Mouse (Mus musculus): ENCODE results near the gene Socs2. TPM values are rescaled to one million over a fixed set of nuclear protein-coding genes. Genes with fewer than 3 reads are reported as not detected.

The Socs2 gene
- polyA plus RNA-seq, 1 experiment, result 36.0 TPM

- 84% methylated on average over 3 of the region's 3 CpGs for WGBS
- DNase-seq (ENCODE audit: low read depth, low spot score), result no peak
Observed at GRCm38 (mm10) chr10:95357721-95358120, 59.3 kb downstream of the Socs2 start.

GRCm38 (mm10) chr10:95356711-95357110 lies 60.3 kb downstream of the Socs2 start:
- WGBS, result 56% methylated on average over 7 of the region's 7 CpGs

GRCm38 (mm10) chr10:95355678-95356268 lies 61.2 kb downstream of the Socs2 start:
- 68% methylated on average over 6 of the region's 6 CpGs for WGBS
- DNase-seq (ENCODE audit: low read depth, low spot score), result no peak

More at GRCm38 (mm10) chr10:95356711-95357110, 60.3 kb downstream of the Socs2 start:
- DNase-seq (ENCODE audit: low read depth, low spot score), result no peak

GRCm38 (mm10) chr10:95354673-95355072 lies 62.3 kb downstream of the Socs2 start:
- DNase-seq (ENCODE audit: low read depth, low spot score), result no peak

- WGBS, result 90% methylated on average over 6 of the region's 6 CpGs
- DNase-seq (ENCODE audit: low read depth, low spot score), result no peak
Observed at GRCm38 (mm10) chr10:95354047-95354446, 62.9 kb downstream of the Socs2 start.

- WGBS, result 23% methylated on average over 3 of the region's 3 CpGs
- DNase-seq (ENCODE audit: low read depth, low spot score), result no peak
Observed at GRCm38 (mm10) chr10:95348457-95348856, 68.5 kb downstream of the Socs2 start.

GRCm38 (mm10) chr10:95347776-95348175 lies 69.2 kb downstream of the Socs2 start:
- 67% methylated on average over 3 of the region's 3 CpGs for WGBS
- no peak for DNase-seq (ENCODE audit: low read depth, low spot score)

- DNase-seq (ENCODE audit: low read depth, low spot score), result no peak
- WGBS, result 87% methylated on average over 10 of the region's 10 CpGs
Observed at GRCm38 (mm10) chr10:95342833-95343590, 74.0 kb downstream of the Socs2 start.

- 90% methylated on average over 4 of the region's 4 CpGs for WGBS
- DNase-seq (ENCODE audit: low read depth, low spot score), result no peak
Observed at GRCm38 (mm10) chr10:95340676-95341075, 76.3 kb downstream of the Socs2 start.

GRCm38 (mm10) chr10:95337589-95337988 lies 79.4 kb downstream of the Socs2 start:
- WGBS, result 41% methylated on average over 5 of the region's 5 CpGs
- DNase-seq (ENCODE audit: low read depth, low spot score), result no peak

GRCm38 (mm10) chr10:95336781-95337544 lies 80.0 kb downstream of the Socs2 start:
- no peak for DNase-seq (ENCODE audit: low read depth, low spot score)
- 5% methylated on average over 4 of the region's 4 CpGs for WGBS

Other genes starting within 250 kb of the Socs2 start
- gene Cradd, start 93.0 kb downstream of the Socs2 start, polyA plus RNA-seq (2012; rRNA removed), result 13.4 and 14.7 TPM in 2 replicates
- 142 and 148 TPM in 2 replicates for gene Mrpl42, start 84.8 kb upstream of the Socs2 start, polyA plus RNA-seq (2012; rRNA removed)
- gene Ube2n, start 98.0 kb upstream of the Socs2 start, polyA plus RNA-seq (2012; rRNA removed), result 63.4 and 72.6 TPM in 2 replicates
- gene Nudt4, start 147.0 kb upstream of the Socs2 start, polyA plus RNA-seq (2012; rRNA removed), result 43.5 and 48.1 TPM in 2 replicates